Mouse (Mus musculus): Measurements from ENCODE around the gene Smoc1.
A peak's percentile ranks its signal among the peaks of the same experiment; 100 is the strongest.

Smoc1 gene

GRCm38 (mm10) chr12:81173893-81174292, 147.3 kb downstream of the Smoc1 start:
- peak; percentile 53 for DNase-seq

DNA sequence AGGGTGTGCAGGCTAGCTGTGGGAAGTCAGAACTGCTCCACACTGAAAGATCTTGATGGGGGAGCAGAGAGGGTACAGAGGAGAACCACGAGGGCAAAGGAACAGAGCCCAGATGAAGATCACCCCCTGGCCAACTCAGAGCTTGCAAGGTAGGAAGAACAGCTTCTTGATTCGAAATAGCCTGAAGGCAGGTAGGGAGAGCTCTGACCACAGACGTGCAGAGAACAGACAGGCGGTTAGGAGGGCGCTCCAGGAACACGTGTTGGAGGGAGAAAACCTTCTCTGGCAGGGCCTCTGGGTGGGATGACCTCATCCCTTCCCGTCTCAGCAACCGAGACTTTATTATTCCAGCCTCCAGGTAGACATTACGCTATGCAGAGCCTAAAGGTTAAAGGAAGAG, 148.6 kb downstream of the Smoc1 start:
- DNase-seq, result no peak

GRCm38 (mm10) chr12:81182073-81182472, 155.5 kb downstream of the Smoc1 start:
- peak; percentile 70 for DNase-seq

GRCm38 (mm10) chr12:81184967-81185366, 158.4 kb downstream of the Smoc1 start:
- no peak for DNase-seq

DNA sequence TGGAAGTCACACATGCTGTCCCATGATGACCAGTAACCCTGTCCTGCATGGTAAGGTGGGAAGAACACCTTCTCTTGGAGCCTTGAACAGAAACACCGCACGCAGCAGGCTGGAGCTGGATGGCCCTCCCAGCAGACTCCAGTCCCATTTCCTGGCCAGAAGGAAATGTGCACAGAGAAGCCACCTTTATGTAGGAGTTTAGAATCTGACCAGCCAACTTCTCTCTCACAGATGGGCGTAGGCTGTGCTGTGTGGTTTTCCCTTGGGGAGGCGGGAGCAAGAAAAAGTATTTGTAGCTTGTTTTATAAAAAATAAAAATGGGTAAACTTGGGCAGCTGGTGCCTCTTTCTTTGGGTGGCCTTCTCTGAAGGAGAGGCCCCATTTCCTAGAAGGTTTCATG, 159.5 kb downstream of the Smoc1 start:
- no peak for DNase-seq

- DNase-seq, result no peak
These were observed 160.1 kb downstream of the Smoc1 start for GRCm38 (mm10) chr12:81186668-81187067.

DNA sequence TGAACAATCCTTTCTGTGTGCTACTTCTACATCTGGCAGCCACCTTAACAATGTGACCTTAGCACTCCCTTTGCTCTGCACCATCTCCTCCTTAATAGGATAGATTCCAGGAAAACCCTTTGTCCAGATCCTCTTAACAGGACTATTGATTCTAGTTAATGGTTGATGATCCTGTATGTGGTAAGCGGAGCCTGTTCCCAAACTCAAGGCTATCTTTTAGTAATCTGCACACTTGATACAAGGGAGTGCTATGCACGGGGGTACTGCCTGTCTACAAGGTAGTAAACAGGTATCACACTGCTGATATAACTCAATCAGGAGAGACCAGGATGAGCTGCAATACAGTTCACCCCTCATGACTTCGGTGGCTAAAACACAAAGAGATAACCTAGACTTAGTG, 161.8 kb downstream of the Smoc1 start:
- no peak for DNase-seq

DNA sequence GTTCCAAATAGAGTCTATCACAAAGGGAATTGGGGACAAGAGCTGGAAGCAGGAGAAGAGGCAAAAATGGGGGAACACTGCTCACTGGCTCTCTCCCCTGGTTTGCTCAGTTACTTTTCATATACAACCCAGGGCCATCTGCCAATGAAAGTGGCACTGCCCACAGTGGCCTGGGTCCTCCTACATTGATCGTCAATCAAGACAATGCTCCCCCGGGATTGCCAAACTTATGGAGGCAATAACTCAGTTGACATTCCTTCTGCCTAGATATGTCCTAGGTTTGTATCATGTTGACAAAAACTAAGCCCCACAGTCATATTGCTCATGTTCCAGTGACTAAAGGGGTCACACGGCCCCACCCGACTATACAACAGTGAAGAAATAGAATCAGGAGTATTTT, 162.4 kb downstream of the Smoc1 start:
- DNase-seq, result no peak

- no peak for DNase-seq
These were observed 163.0 kb downstream of the Smoc1 start for GRCm38 (mm10) chr12:81189636-81190035.

DNA sequence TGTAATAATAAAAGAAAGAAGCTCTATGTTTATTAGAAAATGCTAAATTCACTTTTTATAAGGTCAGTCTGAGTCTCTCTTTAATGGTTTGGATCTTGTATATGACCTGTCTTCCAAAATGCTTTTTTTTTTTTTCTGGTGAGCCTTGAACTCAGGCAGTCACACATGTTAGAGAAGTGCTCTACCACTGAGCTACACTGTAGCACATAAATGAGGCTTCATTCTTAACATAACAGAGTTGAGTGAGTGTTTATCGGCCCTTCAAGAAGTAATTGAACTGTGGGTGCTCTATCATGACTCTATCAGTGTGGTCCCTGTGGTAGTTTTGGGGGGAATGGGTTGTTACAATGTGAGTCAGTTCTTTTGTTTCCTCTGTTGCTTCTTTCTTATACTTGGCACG, 167.4 kb downstream of the Smoc1 start:
- DNase-seq, result no peak

DNA sequence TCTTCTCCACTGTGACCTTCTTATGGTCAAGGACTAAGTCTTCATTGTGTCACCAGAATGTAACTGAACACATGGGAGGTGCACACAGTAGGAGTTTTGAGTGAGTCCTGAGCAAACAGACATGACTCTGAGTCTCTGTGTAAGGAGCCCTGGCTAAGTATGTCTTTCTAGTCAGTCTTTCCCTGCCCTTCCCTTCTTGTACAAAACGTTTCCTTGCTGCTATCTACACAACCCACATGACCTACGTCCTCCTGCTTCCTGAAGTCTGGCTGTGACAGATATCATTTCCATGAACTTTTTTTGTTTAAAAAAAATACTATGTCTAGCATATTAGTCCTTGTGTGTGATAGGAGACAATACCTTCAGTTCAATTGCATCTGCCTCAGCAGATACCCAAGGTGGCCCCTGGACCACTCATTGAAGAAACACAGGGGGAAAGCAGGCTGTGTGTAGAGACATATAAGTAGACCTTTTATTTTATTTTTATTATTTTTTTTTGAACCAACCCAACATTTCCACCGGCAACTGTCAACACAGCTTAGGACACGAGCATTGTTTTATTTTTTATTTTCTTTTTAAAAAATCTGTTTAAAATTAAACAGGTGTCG, 171.0 kb downstream of the Smoc1 start:
- DNase-seq, result no peak

- DNase-seq, result peak; percentile 88
These were observed 172.8 kb downstream of the Smoc1 start for GRCm38 (mm10) chr12:81199280-81199955.

- no peak for DNase-seq
These were observed 176.6 kb downstream of the Smoc1 start for GRCm38 (mm10) chr12:81203226-81203625.

- DNase-seq, result no peak
These were observed 179.3 kb downstream of the Smoc1 start for GRCm38 (mm10) chr12:81205619-81206560.

- no peak for DNase-seq
These were observed 182.0 kb downstream of the Smoc1 start for GRCm38 (mm10) chr12:81208559-81208958.

DNA sequence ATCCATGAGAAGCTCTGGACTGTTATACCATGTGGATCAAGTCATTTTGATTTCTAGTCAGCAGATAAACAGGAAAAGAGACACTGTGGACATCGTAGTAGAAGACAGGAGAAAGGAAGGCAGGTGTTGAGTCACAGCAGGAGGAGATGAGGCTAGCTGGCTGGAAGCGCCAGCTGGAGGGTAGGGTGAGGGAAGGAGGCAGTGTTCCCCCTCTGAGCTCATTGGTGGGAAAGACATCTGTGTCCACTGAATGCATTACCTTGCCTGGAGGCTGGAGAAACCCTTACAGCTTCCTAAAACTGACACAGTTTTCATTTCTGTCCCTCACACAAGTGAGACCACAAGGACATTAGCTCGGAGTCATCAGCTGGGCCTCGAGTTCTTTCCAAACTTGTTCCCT, 192.7 kb downstream of the Smoc1 start:
- DNase-seq, result no peak

- no peak for DNase-seq
These were observed 196.7 kb downstream of the Smoc1 start for GRCm38 (mm10) chr12:81223276-81223675.

DNA sequence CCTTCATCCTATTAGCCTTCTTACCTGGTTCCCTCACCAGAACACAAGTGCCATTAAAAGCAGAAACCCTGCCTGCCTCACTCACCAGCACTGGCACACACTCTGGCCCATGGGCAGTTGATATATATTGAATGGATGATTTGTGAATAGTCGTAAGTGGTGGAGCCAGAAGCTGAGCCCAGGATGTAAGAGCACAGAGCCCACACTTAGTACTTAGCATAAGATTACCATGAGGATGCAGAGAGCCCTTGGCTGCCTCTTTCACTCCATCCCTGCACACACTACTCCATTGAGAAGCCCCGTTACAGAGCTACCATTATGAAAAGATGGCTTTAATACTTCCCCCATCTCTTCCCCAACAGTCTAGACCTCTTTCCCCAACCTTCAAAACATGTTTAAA, 198.2 kb downstream of the Smoc1 start:
- DNase-seq, result no peak

DNA sequence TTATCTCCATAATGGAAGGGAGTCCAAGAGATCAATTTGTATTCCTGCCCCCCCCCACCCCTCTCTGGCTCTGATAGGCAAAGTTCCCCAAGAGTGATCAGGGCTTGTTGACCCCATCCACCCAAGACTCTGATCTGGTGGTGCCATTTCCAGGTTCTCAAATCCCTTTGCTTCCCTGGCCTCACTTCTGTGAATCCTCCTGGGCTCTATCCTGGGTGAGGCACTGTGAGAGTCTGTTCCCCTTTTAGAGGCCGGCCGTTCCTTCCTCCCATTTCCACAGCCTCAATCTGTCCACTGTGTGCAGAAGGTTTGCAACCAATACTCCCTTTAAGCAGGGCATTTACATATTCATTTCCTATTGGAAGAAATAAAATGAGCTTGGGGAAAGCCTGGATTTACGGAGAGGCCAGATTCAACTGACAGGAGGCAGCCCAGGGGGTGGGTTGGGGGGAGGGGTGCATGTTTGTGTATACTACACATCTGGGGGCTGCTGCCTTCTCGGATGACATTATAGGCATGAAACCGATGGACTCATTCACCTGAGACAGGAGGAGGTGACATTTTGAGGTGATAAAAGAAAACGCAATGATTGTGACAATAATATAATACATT, 199.5 kb downstream of the Smoc1 start:
- no peak for DNase-seq

DNA sequence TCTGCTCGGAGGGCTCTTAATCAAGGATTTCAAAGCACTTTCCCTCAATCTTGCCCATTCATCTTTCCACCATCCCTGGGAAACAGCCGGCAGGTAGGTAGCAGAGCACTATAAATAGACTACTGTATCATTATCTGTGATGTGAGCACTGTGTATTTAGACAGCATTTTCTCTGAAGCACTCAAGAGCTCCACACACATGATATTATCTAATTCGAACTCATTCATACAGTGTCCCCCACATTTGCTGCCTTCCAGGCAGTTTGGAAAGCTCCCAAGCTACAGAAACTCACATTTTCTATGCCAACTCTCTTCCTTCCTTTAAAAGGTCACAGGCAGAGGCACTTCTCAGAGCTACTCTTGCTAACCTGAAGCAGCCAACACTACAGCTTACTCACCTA, 200.0 kb downstream of the Smoc1 start:
- DNase-seq, result no peak

- peak; percentile 44 for DNase-seq
These were observed 201.3 kb downstream of the Smoc1 start for GRCm38 (mm10) chr12:81227767-81228460.

GRCm38 (mm10) chr12:81233746-81234380, 207.3 kb downstream of the Smoc1 start:
- no peak for DNase-seq

Data from cerebellum, adult 8-10 months (tissue).